Mouse (Mus musculus): ENCODE results near the gene Ppp6r2.

GRCm38 (mm10) chr15:89173906-89174214 is 37.5 kb upstream of the Ppp6r2 start:
- TF ChIP-seq TAL1 (conservative IDR thresholded peaks at IDR 0.05; ENCODE audit: low read depth, low read length) (no peak), CTCF (IDR thresholded peaks at IDR 0.05; ENCODE audit: low read depth, low read length) (no peak), GATA1 (IDR thresholded peaks at IDR 0.05; ENCODE audit: borderline replicate concordance, low read length) (no peak)
